Comparison of ENCODE assay signal across 8 mouse cellular contexts in genomic region chr15:83607115-83607802, GRCm38 (mm10). TPM values are rescaled to one million over a fixed set of nuclear protein-coding genes. Genes with fewer than 3 reads are reported as not detected.
A peak's percentile ranks its signal among the peaks of the same experiment; 100 is the strongest.
DNase-seq lines count a peak whose midpoint lies in the region; ATAC-seq and TF ChIP-seq lines count a peak whose summit lies in the region.
"Had no signal": no experiment of that assay in that cellular context is flagged by ENCODE, and none has a peak within 500 bp of the region (broad histone marks: within the 10 kb centered on the region; RNA-seq: fewer than 3 reads in every experiment).

No protein-coding gene starts in this region.

- peak; percentile 59 for DNase-seq in CH12.LX (ENCODE audit: extremely low read depth)
- DNase-seq in T-cell, adult 2 months (ENCODE audit: low spot score): peak; percentile 65
- peak; percentile 50 to 67 for DNase-seq in layer of hippocampus, postnatal 14 days (ENCODE audit: low spot score in 2 of 2)
- peak; percentile 89 for DNase-seq in lung, postnatal 36 days
- DNase-seq in right cerebral cortex, postnatal 25 days: peak; percentile 35

- H3K27me3 ChIP-seq in CH12.LX (replicated peaks): peaks cover 53% of the 10 kb centered on the region
- no peaks in the 10 kb centered on the region for H3K27me3 ChIP-seq in heart, embryonic 15.5 days
- H3K27me3 ChIP-seq: limb, embryonic 15.5 days had no signal

- TF ChIP-seq POLR2A in CH12.LX (IDR thresholded peaks at IDR 0.05; ENCODE audit: low read depth, low read length): no peak

- peak; percentile 62 for ATAC-seq in common myeloid progenitor, adult 5-6 weeks (replicated peaks; ENCODE audit: low read depth, poor library complexity, severe bottlenecking)
- ATAC-seq in heart, embryonic 15.5 days (replicated peaks; ENCODE audit: insufficient number of reproducible peaks, insufficient read depth, low FRiP score, low read depth): 0 out of 2 replicates have a peak, but pooled peaks have one; percentile 32

- peak; percentile 58 for TF ChIP-seq RAD21 in CH12.LX (IDR thresholded peaks at IDR 0.05; ENCODE audit: low read depth, low read length)

- H3K36me3 ChIP-seq in CH12.LX (replicated peaks in 1 of 2; ENCODE audit: control insufficient read depth in 1 of 2, insufficient read depth in 1 of 2, low read length in 1 of 2): no peaks in the 10 kb centered on the region
- no peaks in the 10 kb centered on the region for H3K36me3 ChIP-seq in heart, embryonic 15.5 days

- H3K4me3 ChIP-seq in CH12.LX (replicated peaks in 1 of 3; ENCODE audit: low read depth in 2 of 3, low read length in 2 of 3, poor library complexity in 1 of 3): no peak overlapping the region
- H3K4me3 ChIP-seq in heart, embryonic 15.5 days: no peak overlapping the region
- H3K4me3 ChIP-seq: limb, embryonic 15.5 days had no signal

- H3K4me2 ChIP-seq in CH12.LX (ENCODE audit: insufficient read depth, low read depth, poor library complexity, severe bottlenecking): no peak overlapping the region
- no peak overlapping the region for H3K4me2 ChIP-seq in heart, embryonic 15.5 days
- H3K4me2 ChIP-seq: limb, embryonic 15.5 days had no signal

- no peak for TF ChIP-seq EP300 in CH12.LX (IDR thresholded peaks at IDR 0.05; ENCODE audit: low read length)

- no peak overlapping the region for H3K27ac ChIP-seq in CH12.LX (ENCODE audit: insufficient read depth, low read depth)
- no peak overlapping the region for H3K27ac ChIP-seq in heart, embryonic 15.5 days
- H3K27ac ChIP-seq: limb, embryonic 15.5 days had no signal

- H3K9ac ChIP-seq in CH12.LX (ENCODE audit: insufficient read depth, low read depth): no peak overlapping the region
- no peak overlapping the region for H3K9ac ChIP-seq in heart, embryonic 15.5 days
- H3K9ac ChIP-seq: limb, embryonic 15.5 days had no signal

- dilution Hi-C loops in CH12.LX (cut with MboI; ENCODE audit: extremely low pct_ligation_motif_present, extremely low pct_unique_long_range_greater_than_20kb, low sequenced_read_pairs): no loop called here

- no peaks in the 10 kb centered on the region for H3K79me2 ChIP-seq in CH12.LX (replicated peaks; ENCODE audit: control insufficient read depth, extremely low read depth, insufficient read depth, poor library complexity, severe bottlenecking)

- in situ Hi-C loops in CH12.LX (cut with MboI; ENCODE audit: low pct_ligation_motif_present, low pct_unique_long_range_greater_than_20kb, low sequenced_read_pairs): no loop called here

- H3K4me1 ChIP-seq in CH12.LX (ENCODE audit: control insufficient read depth in 1 of 2, insufficient read depth in 2 of 2): peaks cover 6 to 8% of the 10 kb centered on the region in 2 experiments
- peaks cover 12% of the 10 kb centered on the region for H3K4me1 ChIP-seq in heart, embryonic 15.5 days (replicated peaks)
- H3K4me1 ChIP-seq: limb, embryonic 15.5 days had no signal

- TF ChIP-seq CTCF in CH12.LX (conservative IDR thresholded peaks at IDR 0.05 in 1 of 2, IDR thresholded peaks at IDR 0.05 in 1 of 2; ENCODE audit: low read depth in 2 of 2, low read length in 2 of 2): peak; percentile 55 to 81

- WGBS in heart, embryonic 15.5 days: 43% methylated on average over 15 of the region's 15 CpGs

- H3K9me3 ChIP-seq in CH12.LX (replicated peaks; ENCODE audit: low read length): no peaks in the 10 kb centered on the region
- H3K9me3 ChIP-seq in heart, embryonic 15.5 days (replicated peaks): no peaks in the 10 kb centered on the region
- H3K9me3 ChIP-seq: limb, embryonic 15.5 days had no signal

TF ChIP-seq in CH12.LX, 34 proteins besides CTCF, POLR2A, EP300 and RAD21:
- TF ChIP-seq NELFE (IDR thresholded peaks at IDR 0.05; ENCODE audit: low read depth, low read length): peak; percentile 31; the same call in 1 of the 2 replicates
- TF ChIP-seq ELF1 (IDR thresholded peaks at IDR 0.05; ENCODE audit: low read depth, low read length): peak; percentile 34; the same call in 1 of the 2 replicates
- no peak for TF ChIP-seq CHD2 (IDR thresholded peaks at IDR 0.05; ENCODE audit: low read length)
- no peak for TF ChIP-seq PAX5 (IDR thresholded peaks at IDR 0.05; ENCODE audit: low read length)
- no peak for TF ChIP-seq MAZ (IDR thresholded peaks at IDR 0.05; ENCODE audit: low read depth, low read length)
- TF ChIP-seq SMC3 (IDR thresholded peaks at IDR 0.05; ENCODE audit: low read depth, low read length): peak; percentile 65
- no peak for TF ChIP-seq RCOR1 (conservative IDR thresholded peaks at IDR 0.05; ENCODE audit: low read depth, low read length)
- TF ChIP-seq GABPA (IDR thresholded peaks at IDR 0.05; ENCODE audit: insufficient replicate concordance, low read depth, low read length): no peak
- no peak for TF ChIP-seq MAX (IDR thresholded peaks at IDR 0.05; ENCODE audit: low read length)

RNA-seq across cellular contexts. Expression of gene Ttll12, which starts 12.3 kb away (rescaled TPM):
- total RNA-seq in CH12.LX (2012; rRNA removed) (31.1 and 34.7 TPM in 2 replicates), CH12.LX (2014; rRNA removed) (19.7 and 21.9 TPM in 2 replicates)
- 37.1 and 40.0 TPM in 2 replicates for polyA plus RNA-seq in CH12.LX (2012; ENCODE audit: insufficient read length, low read depth)
- total RNA-seq in common myeloid progenitor, adult 5-6 weeks (2017): 22.5 and 26.0 TPM in 2 replicates
- 14.4 and 22.6 TPM in 2 replicates for polyA plus RNA-seq in heart, embryonic 15.5 days (2015; fragmentation: Nextera tagmentation; extraction: Ambion mirVana)
- 10 to 100 TPM; 15.1 TPM for total RNA-seq in layer of hippocampus, postnatal 14 days (2021)

RNA-seq across cellular contexts. Expression of gene Mcat, which starts 43.7 kb away (rescaled TPM):
- total RNA-seq in CH12.LX (2012; rRNA removed): 38.6 and 41.2 TPM in 2 replicates
- total RNA-seq in CH12.LX (2014; rRNA removed): 37.5 and 41.6 TPM in 2 replicates
- 28.4 and 28.5 TPM in 2 replicates for polyA plus RNA-seq in CH12.LX (2012; ENCODE audit: insufficient read length, low read depth)
- total RNA-seq in common myeloid progenitor, adult 5-6 weeks (2017): 15.0 and 25.3 TPM in 2 replicates
- polyA plus RNA-seq in heart, embryonic 15.5 days (2015; fragmentation: Nextera tagmentation; extraction: Ambion mirVana): 25.8 and 30.5 TPM in 2 replicates
- total RNA-seq in layer of hippocampus, postnatal 14 days (2021): 10 to 100 TPM; 29.3 to 30.5 TPM

RNA-seq across cellular contexts. Expression of gene Tspo, which starts 43.9 kb away (rescaled TPM):
- total RNA-seq in CH12.LX (2012; rRNA removed): 66.1 and 70.3 TPM in 2 replicates
- total RNA-seq in CH12.LX (2014; rRNA removed): 40.9 and 42.4 TPM in 2 replicates
- 20.8 and 22.9 TPM in 2 replicates for polyA plus RNA-seq in CH12.LX (2012; ENCODE audit: insufficient read length, low read depth)
- total RNA-seq in common myeloid progenitor, adult 5-6 weeks (2017): 60.8 and 78.3 TPM in 2 replicates
- polyA plus RNA-seq in heart, embryonic 15.5 days (2015; fragmentation: Nextera tagmentation; extraction: Ambion mirVana): 149 and 164 TPM in 2 replicates
- 1 to 10 TPM; 2.2 to 4.0 TPM for total RNA-seq in layer of hippocampus, postnatal 14 days (2021)

Comparison
In these comparisons a context has a peak if more than half of its experiments do, and no peak if none do; other contexts are left out.
1. DNase-seq: peak in every context shown above with its lines; median percentile 89 in lung, postnatal 36 days; 65 in T-cell, adult 2 months; 59 in CH12.LX; 58 in layer of hippocampus, postnatal 14 days; 35 in right cerebral cortex, postnatal 25 days.
2. RNA of gene Tspo, which starts 43.9 kb away (total RNA-seq): 60.8 to 78.3 TPM in common myeloid progenitor, adult 5-6 weeks and 40.9 to 70.3 TPM in CH12.LX; 2.2 to 4.0 TPM in layer of hippocampus, postnatal 14 days; every median in the first group is over 4 times any median in the second.